Mouse (Mus musculus) intestine, embryonic 15.5 days (tissue): ENCODE measurements at regions not wholly inside any gene's neighbourhood (a gene's known extent, or its start where the extent isn't known, plus 50 kb on each side); places are given as distances from the start of the nearest gene placed in this dataset.
A peak's percentile ranks its signal among the peaks of the same experiment; 100 is the strongest.

Experiments used
- ATAC-seq: fragments of 200-750 bp; cut with Nextera tagmentation; 2 replicates; pipeline ENCODE4 v1.8.0; 2017; ENCODE audit warnings: moderate TSS enrichment, moderate library complexity
- H3K27ac ChIP-seq: fragments of 300-500 bp; sonication (generic); 2 replicates; pipeline ENCODE4 v1.5.1; 2015; ENCODE audit warnings: mild to moderate bottlenecking, inconsistent platforms
- H3K27me3 ChIP-seq: fragments of 300-500 bp; sonication (generic); replicated peaks from 2 replicates; pipeline ENCODE4 v1.6.1; 2015; ENCODE audit warnings: inconsistent platforms
- H3K36me3 ChIP-seq: fragments of 300-500 bp; sonication (generic); 2 replicates; pipeline ENCODE4 v1.6.1; 2015; ENCODE audit warnings: inconsistent platforms
- H3K4me1 ChIP-seq: fragments of 300-500 bp; sonication (generic); replicated peaks from 2 replicates; pipeline ENCODE4 v1.6.1; 2015; ENCODE audit warnings: inconsistent platforms
- H3K4me2 ChIP-seq: fragments of 300-500 bp; sonication (generic); replicated peaks from 2 replicates; pipeline ENCODE4 v1.6.1; 2015; ENCODE audit warnings: mild to moderate bottlenecking, inconsistent platforms
- H3K4me3 ChIP-seq: fragments of 300-500 bp; sonication (generic); replicated peaks from 2 replicates; pipeline ENCODE4 v1.5.1; 2015; ENCODE audit warnings: inconsistent platforms
- H3K9ac ChIP-seq: fragments of 300-500 bp; sonication (generic); 2 replicates; pipeline ENCODE4 v1.6.1; 2015; ENCODE audit warnings: inconsistent platforms
- H3K9me3 ChIP-seq: fragments of 300-500 bp; sonication (generic); 2 replicates; pipeline ENCODE4 v1.6.1; 2016; ENCODE audit warnings: inconsistent platforms
- WGBS: fragments of 180-500 bp; shearing (Covaris S2); methylation state at CpG from one replicate; pipeline ENCODE4 v1.1.7; 2015; 5-methylcytosine and 5-hydroxymethylcytosine counted together

- Histone ChIP-seq H3K27me3 (no peaks in the 10 kb centered on the region), H3K27ac (no peak overlapping the region), H3K9ac (no peak overlapping the region), H3K9me3 (no peaks in the 10 kb centered on the region), H3K4me3 (no peak overlapping the region), H3K4me2 (no peak overlapping the region), H3K4me1 (no peaks in the 10 kb centered on the region), H3K36me3 (no peaks in the 10 kb centered on the region)
- WGBS, result 38% methylated on average over 6 of the region's 6 CpGs
- ATAC-seq, result no peak
These were observed 92.1 kb downstream of the Dact1 start for GRCm38 (mm10) chr12:71401621-71402416.

- no peak; the same call in 1 of the 2 replicates for ATAC-seq
- H3K4me1 ChIP-seq, result peaks cover 6% of the 10 kb centered on the region; the same call in 1 of the 2 replicates
- H3K9me3 ChIP-seq, result no peaks in the 10 kb centered on the region
- no peak overlapping the region for H3K4me2 ChIP-seq
- H3K27ac ChIP-seq, result peak overlapping the region; percentile 18; the same call in 1 of the 2 replicates
- 30% methylated on average over 3 of the region's 3 CpGs for WGBS
- H3K36me3 ChIP-seq, result no peaks in the 10 kb centered on the region
- H3K27me3 ChIP-seq, result no peaks in the 10 kb centered on the region
- no peak overlapping the region for H3K4me3 ChIP-seq
- H3K9ac ChIP-seq, result no peak overlapping the region
These were observed 97.6 kb downstream of the Dact1 start for GRCm38 (mm10) chr12:71407294-71407693.

GRCm38 (mm10) chr12:71408396-71409050 is 98.8 kb downstream of the Dact1 start:
- Histone ChIP-seq H3K27ac (no peak overlapping the region), H3K4me3 (no peak overlapping the region), H3K9ac (no peak overlapping the region), H3K27me3 (no peaks in the 10 kb centered on the region), H3K4me2 (no peak overlapping the region), H3K9me3 (no peaks in the 10 kb centered on the region), H3K4me1 (peaks cover 6% of the 10 kb centered on the region; the same call in 1 of the 2 replicates), H3K36me3 (no peaks in the 10 kb centered on the region)
- ATAC-seq, result peak; percentile 45
- WGBS, result 62% methylated on average over 3 of the region's 3 CpGs

GRCm38 (mm10) chr12:71412331-71412730 is 102.6 kb downstream of the Dact1 start:
- no peaks in the 10 kb centered on the region for H3K27me3 ChIP-seq
- H3K4me3 ChIP-seq, result no peak overlapping the region
- no peaks in the 10 kb centered on the region for H3K36me3 ChIP-seq
- 90% methylated on average over 3 of the region's 3 CpGs for WGBS
- H3K9ac ChIP-seq, result no peak overlapping the region
- no peak overlapping the region for H3K4me2 ChIP-seq
- peaks cover 6% of the 10 kb centered on the region; the same call in 1 of the 2 replicates for H3K4me1 ChIP-seq
- ATAC-seq, result no peak
- H3K27ac ChIP-seq, result no peak overlapping the region
- H3K9me3 ChIP-seq, result no peaks in the 10 kb centered on the region

- Histone ChIP-seq H3K36me3 (no peaks in the 10 kb centered on the region), H3K4me1 (no peaks in the 10 kb centered on the region), H3K9me3 (no peaks in the 10 kb centered on the region), H3K9ac (no peak overlapping the region), H3K27me3 (no peaks in the 10 kb centered on the region), H3K4me3 (no peak overlapping the region), H3K27ac (no peak overlapping the region), H3K4me2 (no peak overlapping the region)
- no peak for ATAC-seq
- 73% methylated on average over 2 of the region's 2 CpGs for WGBS
These were observed 107.3 kb downstream of the Dact1 start for GRCm38 (mm10) chr12:71416968-71417367.

- 49% methylated on average over 7 of the region's 7 CpGs for WGBS
- no peaks in the 10 kb centered on the region for H3K36me3 ChIP-seq
- ATAC-seq, result no peak
These were observed 108.5 kb downstream of the Dact1 start for GRCm38 (mm10) chr12:71418186-71418585.

GRCm38 (mm10) chr12:71419161-71419560 is 109.5 kb downstream of the Dact1 start:
- H3K27ac ChIP-seq, result no peak overlapping the region
- no peak overlapping the region for H3K9ac ChIP-seq
- no peak overlapping the region for H3K4me3 ChIP-seq
- no peaks in the 10 kb centered on the region for H3K36me3 ChIP-seq
- WGBS, result 57% methylated on average over 4 of the region's 4 CpGs
- no peaks in the 10 kb centered on the region for H3K4me1 ChIP-seq
- ATAC-seq, result no peak
- no peaks in the 10 kb centered on the region for H3K27me3 ChIP-seq
- H3K4me2 ChIP-seq, result no peak overlapping the region
- no peaks in the 10 kb centered on the region for H3K9me3 ChIP-seq

More at GRCm38 (mm10) chr12:71418186-71418585, 108.5 kb downstream of the Dact1 start:
- no peaks in the 10 kb centered on the region for H3K4me1 ChIP-seq
- H3K4me3 ChIP-seq, result no peak overlapping the region
- no peaks in the 10 kb centered on the region for H3K27me3 ChIP-seq
- no peak overlapping the region for H3K9ac ChIP-seq
- H3K27ac ChIP-seq, result no peak overlapping the region
- no peak overlapping the region for H3K4me2 ChIP-seq
- H3K9me3 ChIP-seq, result no peaks in the 10 kb centered on the region

GRCm38 (mm10) chr12:71426023-71426719 is 116.5 kb downstream of the Dact1 start:
- H3K27ac ChIP-seq, result no peak overlapping the region
- ATAC-seq, result peak; percentile 45; the same call in 1 of the 2 replicates
- WGBS, result 17% methylated on average over 10 of the region's 10 CpGs

GRCm38 (mm10) chr12:71427974-71428373 is 118.3 kb downstream of the Dact1 start:
- ATAC-seq, result no peak; the same call in 1 of the 2 replicates
- no peak overlapping the region for H3K27ac ChIP-seq
- WGBS, result 59% methylated on average over 2 of the region's 2 CpGs

More at GRCm38 (mm10) chr12:71426023-71426719, 116.5 kb downstream of the Dact1 start:
- Histone ChIP-seq H3K4me3 (no peak overlapping the region), H3K27me3 (no peaks in the 10 kb centered on the region), H3K4me2 (no peak overlapping the region), H3K36me3 (no peaks in the 10 kb centered on the region), H3K9me3 (no peaks in the 10 kb centered on the region), H3K9ac (no peak overlapping the region), H3K4me1 (peaks cover 6% of the 10 kb centered on the region; the same call in 1 of the 2 replicates)

GRCm38 (mm10) chr12:71429561-71430200 is 120.0 kb downstream of the Dact1 start:
- H3K4me2 ChIP-seq, result no peak overlapping the region
- no peaks in the 10 kb centered on the region for H3K9me3 ChIP-seq
- 39% methylated on average over 13 of the region's 13 CpGs for WGBS
- no peak overlapping the region for H3K9ac ChIP-seq
- peaks cover 18% of the 10 kb centered on the region for H3K4me1 ChIP-seq
- H3K36me3 ChIP-seq, result no peaks in the 10 kb centered on the region
- ATAC-seq, result no peak
- no peaks in the 10 kb centered on the region for H3K27me3 ChIP-seq
- no peak overlapping the region for H3K27ac ChIP-seq
- no peak overlapping the region for H3K4me3 ChIP-seq

More at GRCm38 (mm10) chr12:71427974-71428373, 118.3 kb downstream of the Dact1 start:
- no peak overlapping the region for H3K4me2 ChIP-seq
- H3K36me3 ChIP-seq, result no peaks in the 10 kb centered on the region
- H3K9ac ChIP-seq, result no peak overlapping the region
- no peaks in the 10 kb centered on the region for H3K27me3 ChIP-seq
- H3K9me3 ChIP-seq, result no peaks in the 10 kb centered on the region
- H3K4me1 ChIP-seq, result peaks cover 6% of the 10 kb centered on the region; the same call in 1 of the 2 replicates
- no peak overlapping the region for H3K4me3 ChIP-seq

GRCm38 (mm10) chr12:71430331-71430730 is 120.6 kb downstream of the Dact1 start:
- H3K4me1 ChIP-seq, result peaks cover 18% of the 10 kb centered on the region
- no peak for ATAC-seq
- H3K36me3 ChIP-seq, result no peaks in the 10 kb centered on the region
- no peak overlapping the region for H3K9ac ChIP-seq
- no peak overlapping the region for H3K4me3 ChIP-seq
- WGBS, result 41% methylated on average over 11 of the region's 11 CpGs
- H3K27me3 ChIP-seq, result no peaks in the 10 kb centered on the region
- no peak overlapping the region for H3K27ac ChIP-seq
- no peaks in the 10 kb centered on the region for H3K9me3 ChIP-seq
- H3K4me2 ChIP-seq, result no peak overlapping the region

- Histone ChIP-seq H3K9ac (no peak overlapping the region), H3K4me1 (peaks cover 18% of the 10 kb centered on the region), H3K27ac (no peak overlapping the region), H3K9me3 (no peaks in the 10 kb centered on the region), H3K27me3 (no peaks in the 10 kb centered on the region), H3K4me3 (no peak overlapping the region), H3K36me3 (no peaks in the 10 kb centered on the region), H3K4me2 (no peak overlapping the region)
- ATAC-seq, result no peak
- WGBS, result 54% methylated on average over 8 of the region's 8 CpGs
These were observed 121.4 kb downstream of the Dact1 start for GRCm38 (mm10) chr12:71431116-71431515.
